Mouse (Mus musculus): ENCODE results near the gene Piwil1.

DNA sequence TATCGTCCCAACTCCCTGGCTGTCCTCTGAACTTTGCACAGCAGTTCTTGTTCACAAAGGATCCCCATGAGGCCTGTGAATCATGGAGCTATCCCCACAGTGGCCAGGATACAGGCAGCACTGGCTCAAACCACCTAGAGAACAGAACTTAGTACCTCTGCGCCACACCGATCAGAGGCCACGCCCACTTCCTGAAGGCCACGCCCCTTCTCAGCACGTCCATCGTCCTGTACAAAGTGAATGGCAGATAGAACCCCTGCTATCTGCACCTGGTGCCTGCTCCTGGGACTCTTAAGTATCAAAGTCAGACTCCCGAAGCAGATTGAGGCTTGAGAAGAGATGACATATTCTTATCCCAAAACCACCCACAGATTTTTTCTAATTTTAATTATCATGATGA lies 8.3 kb downstream of the Piwil1 start:
- TF ChIP-seq EP300 (IDR thresholded peaks at IDR 0.05; ENCODE audit: low read depth): no peak
- no peak for TF ChIP-seq CTCF (IDR thresholded peaks at IDR 0.05; ENCODE audit: low read depth)

All from liver, postnatal 0 days (tissue).